Mouse (Mus musculus): ENCODE measurements around the gene Pgm2. TPM values are rescaled to one million over a fixed set of nuclear protein-coding genes. Genes with fewer than 3 reads are reported as not detected.

Pgm2 gene
- total and polyA plus RNA-seq, 3 experiments, result 9.8 to 27.2 (median 22.5) TPM

DNA sequence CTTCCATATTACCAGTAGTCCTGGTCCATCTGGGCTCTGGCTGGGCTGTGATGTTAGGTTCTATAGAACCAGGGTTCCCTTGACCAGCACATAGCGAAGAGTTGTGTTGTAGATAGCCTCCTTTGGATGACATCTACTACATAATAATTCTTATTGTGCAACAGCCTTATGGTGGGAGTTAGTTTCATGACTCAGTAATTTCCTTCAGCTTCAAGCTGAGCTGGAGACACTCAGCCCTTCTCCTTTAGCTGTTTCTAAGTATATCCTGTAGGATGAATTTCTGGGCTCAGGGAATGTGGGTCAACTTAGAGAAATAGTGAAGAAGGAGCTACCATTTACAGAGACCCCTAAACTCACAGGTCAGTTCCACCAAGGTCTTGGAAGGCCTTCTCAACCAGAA, 60.6 kb downstream of the Pgm2 start:
- no peaks in the 10 kb centered on the region for H3K36me3 ChIP-seq (replicated peaks in 1 of 2; ENCODE audit: control insufficient read depth in 1 of 2, insufficient read depth in 1 of 2, low read length in 1 of 2)
- no peak overlapping the region for H3K9ac ChIP-seq (ENCODE audit: insufficient read depth, low read depth)
- TF ChIP-seq USF2 (conservative IDR thresholded peaks at IDR 0.05; ENCODE audit: low read depth, low read length) (no peak), EP300 (IDR thresholded peaks at IDR 0.05; ENCODE audit: low read length) (no peak), ZC3H11A (IDR thresholded peaks at IDR 0.05; ENCODE audit: low read depth, low read length) (no peak), ELF1 (IDR thresholded peaks at IDR 0.05; ENCODE audit: low read depth, low read length) (no peak), BHLHE40 (IDR thresholded peaks at IDR 0.05; ENCODE audit: low read depth, low read length) (no peak), MAZ (IDR thresholded peaks at IDR 0.05; ENCODE audit: low read depth, low read length) (no peak), UBTF (IDR thresholded peaks at IDR 0.05; ENCODE audit: low read depth, low read length) (no peak), MAFK (IDR thresholded peaks at IDR 0.05; ENCODE audit: insufficient replicate concordance, low read length) (no peak), TBP (conservative IDR thresholded peaks at IDR 0.05; ENCODE audit: low read depth, low read length) (no peak), GABPA (IDR thresholded peaks at IDR 0.05; ENCODE audit: insufficient replicate concordance, low read depth, low read length) (no peak), PAX5 (IDR thresholded peaks at IDR 0.05; ENCODE audit: low read length) (no peak), MXI1 (IDR thresholded peaks at IDR 0.05; ENCODE audit: low read depth, low read length) (no peak), MYC (IDR thresholded peaks at IDR 0.05; ENCODE audit: low read depth, low read length) (no peak), JUND (conservative IDR thresholded peaks at IDR 0.05; ENCODE audit: low read depth, low read length) (no peak), HCFC1 (IDR thresholded peaks at IDR 0.05; ENCODE audit: low read depth, low read length) (no peak), POLR2AphosphoS2 (IDR thresholded peaks at IDR 0.05; ENCODE audit: low read depth, low read length) (no peak)
- dilution Hi-C loops (cut with MboI; ENCODE audit: extremely low pct_ligation_motif_present, extremely low pct_unique_long_range_greater_than_20kb, low sequenced_read_pairs) (no loop called here), in situ Hi-C loops (cut with MboI; ENCODE audit: low pct_ligation_motif_present, low pct_unique_long_range_greater_than_20kb, low sequenced_read_pairs) (no loop called here)
- H3K4me3 ChIP-seq (replicated peaks in 1 of 3; ENCODE audit: low read depth in 2 of 3, low read length in 2 of 3, poor library complexity in 1 of 3), result no peak overlapping the region
- no peak for DNase-seq (ENCODE audit: extremely low read depth)
- no peaks in the 10 kb centered on the region for H3K79me2 ChIP-seq (replicated peaks; ENCODE audit: control insufficient read depth, extremely low read depth, insufficient read depth, poor library complexity, severe bottlenecking)
- H3K27ac ChIP-seq (ENCODE audit: insufficient read depth, low read depth), result no peak overlapping the region
- no peak overlapping the region for H3K4me2 ChIP-seq (ENCODE audit: insufficient read depth, low read depth, poor library complexity, severe bottlenecking)
- peaks cover 3 to 34% of the 10 kb centered on the region in 2 experiments for H3K4me1 ChIP-seq (ENCODE audit: control insufficient read depth in 1 of 2, insufficient read depth in 2 of 2)
- H3K27me3 ChIP-seq (replicated peaks), result peaks cover 7% of the 10 kb centered on the region
- H3K9me3 ChIP-seq (replicated peaks; ENCODE audit: low read length), result no peaks in the 10 kb centered on the region

DNA sequence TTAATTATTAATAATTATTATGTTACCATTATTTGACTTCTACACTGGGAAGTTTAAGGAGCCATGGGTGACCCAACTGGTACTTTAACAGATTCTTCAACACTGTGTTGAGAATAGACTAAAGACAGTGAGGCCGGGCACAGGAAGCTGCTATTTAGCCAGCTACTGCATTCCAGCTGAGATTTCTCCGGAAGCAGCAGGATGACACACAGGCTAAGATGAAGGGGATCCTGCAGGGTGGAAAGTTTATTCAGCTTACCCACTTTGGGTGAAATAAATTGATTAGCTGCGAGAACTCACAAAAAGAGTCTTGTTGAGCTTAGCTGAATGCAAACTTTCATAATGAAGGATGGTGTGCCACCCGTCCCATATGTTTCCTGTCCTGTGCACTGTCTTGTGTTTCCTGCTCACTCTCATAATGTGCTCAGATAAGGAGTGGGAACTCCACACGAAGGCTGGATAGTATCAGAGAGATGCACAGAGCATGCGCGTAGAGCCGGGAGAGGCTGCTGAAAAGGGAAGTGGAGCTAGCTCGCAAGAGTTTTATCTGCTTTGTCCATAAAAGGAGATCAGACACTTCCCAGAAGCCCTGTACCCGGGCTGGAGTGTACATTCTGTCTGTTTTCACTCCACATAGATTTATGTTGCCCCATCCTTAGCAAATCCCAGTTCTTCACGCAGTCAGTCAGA, 63.3 kb downstream of the Pgm2 start, which contains the start of gene Tbc1d1:
TSS of gene Tbc1d1 (plus strand) at position 445 of the 690 bp plus-strand sequence.
- in situ Hi-C loops (cut with MboI; ENCODE audit: low pct_ligation_motif_present, low pct_unique_long_range_greater_than_20kb, low sequenced_read_pairs), result no loop called here
- Histone ChIP-seq H3K27me3 (replicated peaks) (peaks cover 2% of the 10 kb centered on the region), H3K4me3 (replicated peaks in 1 of 3; ENCODE audit: low read depth in 2 of 3, low read length in 2 of 3, poor library complexity in 1 of 3) (no peak within 1 kb of the TSS), H3K27ac (ENCODE audit: insufficient read depth, low read depth) (no peak within 1 kb of the TSS), H3K79me2 (replicated peaks; ENCODE audit: control insufficient read depth, extremely low read depth, insufficient read depth, poor library complexity, severe bottlenecking) (no peaks in the 10 kb centered on the region; the same call in 1 of the 2 replicates), H3K36me3 (replicated peaks in 1 of 2; ENCODE audit: control insufficient read depth in 1 of 2, insufficient read depth in 1 of 2, low read length in 1 of 2) (no peaks in the 10 kb centered on the region), H3K9me3 (replicated peaks; ENCODE audit: low read length) (no peaks in the 10 kb centered on the region), H3K9ac (ENCODE audit: insufficient read depth, low read depth) (peak within 1 kb of the TSS; percentile 37; the same call in 1 of the 2 replicates), H3K4me1 (ENCODE audit: control insufficient read depth in 1 of 2, insufficient read depth in 2 of 2) (peaks cover 12 to 37% of the 10 kb centered on the region in 2 experiments), H3K4me2 (ENCODE audit: insufficient read depth, low read depth, poor library complexity, severe bottlenecking) (peak within 1 kb of the TSS; percentile 94)
- dilution Hi-C loops (cut with MboI; ENCODE audit: extremely low pct_ligation_motif_present, extremely low pct_unique_long_range_greater_than_20kb, low sequenced_read_pairs), result no loop called here
- DNase-seq (ENCODE audit: extremely low read depth), result peak; percentile 47
- TF ChIP-seq E2F4 (IDR thresholded peaks at IDR 0.05; ENCODE audit: insufficient replicate concordance, low read depth, low read length) (no peak), SMC3 (IDR thresholded peaks at IDR 0.05; ENCODE audit: low read depth, low read length) (no peak), ELF1 (IDR thresholded peaks at IDR 0.05; ENCODE audit: low read depth, low read length) (0 out of 2 replicates have a peak, but pooled peaks have one; percentile 51), POLR2AphosphoS2 (IDR thresholded peaks at IDR 0.05; ENCODE audit: low read depth, low read length) (no peak), POLR2A (IDR thresholded peaks at IDR 0.05; ENCODE audit: low read depth, low read length) (peak; percentile 49), GABPA (IDR thresholded peaks at IDR 0.05; ENCODE audit: insufficient replicate concordance, low read depth, low read length) (no peak), MXI1 (IDR thresholded peaks at IDR 0.05; ENCODE audit: low read depth, low read length) (no peak), MYC (IDR thresholded peaks at IDR 0.05; ENCODE audit: low read depth, low read length) (no peak), TCF12 (IDR thresholded peaks at IDR 0.05; ENCODE audit: low read depth, low read length) (no peak), IRF4 (IDR thresholded peaks at IDR 0.05; ENCODE audit: low read depth, low read length) (no peak), CTCF (conservative IDR thresholded peaks at IDR 0.05 in 1 of 2, IDR thresholded peaks at IDR 0.05 in 1 of 2; ENCODE audit: low read depth in 2 of 2, low read length in 2 of 2) (no peak), UBTF (IDR thresholded peaks at IDR 0.05; ENCODE audit: low read depth, low read length) (no peak), JUN (IDR thresholded peaks at IDR 0.05; ENCODE audit: insufficient read depth, low read depth, low read length) (no peak), NELFE (IDR thresholded peaks at IDR 0.05; ENCODE audit: low read depth, low read length) (no peak), MAX (IDR thresholded peaks at IDR 0.05; ENCODE audit: low read length) (no peak), NRF1 (IDR thresholded peaks at IDR 0.05; ENCODE audit: low read depth, low read length) (peak; percentile 87), PAX5 (IDR thresholded peaks at IDR 0.05; ENCODE audit: low read length) (no peak), ZMIZ1 (IDR thresholded peaks at IDR 0.05; ENCODE audit: low read depth, low read length) (no peak), CHD1 (IDR thresholded peaks at IDR 0.05; ENCODE audit: low read depth, low read length) (no peak), MAZ (IDR thresholded peaks at IDR 0.05; ENCODE audit: low read depth, low read length) (no peak)

All from CH12.LX (cell line).